Mouse (Mus musculus) erythroblast, adult 5-6 weeks (primary cell): ENCODE measurements around the gene Trim17. TPM values are rescaled to one million over a fixed set of nuclear protein-coding genes. Genes with fewer than 3 reads are reported as not detected.
A peak's percentile ranks its signal among the peaks of the same experiment; 100 is the strongest.

Experiments used
- ATAC-seq: replicated peaks from 2 replicates; pipeline ENCODE4 v1.8.0; 2016; ENCODE audit warnings: moderate number of reproducible peaks, mild to moderate bottlenecking, moderate TSS enrichment, inconsistent platforms; ENCODE audit not compliant: poor library complexity, low FRiP score, severe bottlenecking
- total RNA-seq, 2 experiments: library from RNA; stranded (forward) in 1 of 2; stranded (reverse) in 1 of 2; fragments of 150-400 nt in 1 of 2; fragments of 200-764, 138-1000 nt in 1 of 2; gene quantifications; 2 replicates each; pipeline versions ENCODE4 v1.2.3 to v1.2.4; 2015 to 2017; ENCODE audit warnings: low replicate concordance in 2 of 2

Trim17 gene
- total RNA-seq (2015; ENCODE audit: low replicate concordance) (0.63 TPM in 1 of 2 replicates, not detected in the other), total RNA-seq (2017; ENCODE audit: low replicate concordance) (1.5 TPM in 1 of 2 replicates, not detected in the other)

- ATAC-seq = peak; percentile 79
These were observed at the start of gene Trim17, which contains the start of gene Hist3h2a for GRCm38 (mm10) chr11:58954420-58955142. TSS of gene Trim17 (plus strand) at chr11:58954685. TSS of gene Hist3h2a (plus strand) at chr11:58954685.

- ATAC-seq = peak; percentile 53
These were observed 49.6 kb upstream of the Trim17 start for GRCm38 (mm10) chr11:58904838-58905237.

- ATAC-seq = peak; percentile 37
These were observed 40.7 kb upstream of the Trim17 start for GRCm38 (mm10) chr11:58913776-58914175.

- peak; percentile 40 for ATAC-seq
These were observed 39.9 kb upstream of the Trim17 start for GRCm38 (mm10) chr11:58914461-58915028.

GRCm38 (mm10) chr11:58916879-58917744 lies 37.4 kb upstream of the Trim17 start:
- peak; percentile 59 for ATAC-seq

- peak; percentile 63 for ATAC-seq
These were observed 36.6 kb upstream of the Trim17 start, which contains the start of gene Btnl10 for GRCm38 (mm10) chr11:58917745-58918366. TSS of gene Btnl10 (plus strand) at chr11:58917908.

- peak; percentile 23 for ATAC-seq
These were observed 35.7 kb upstream of the Trim17 start for GRCm38 (mm10) chr11:58918759-58919158.

GRCm38 (mm10) chr11:58922420-58922819 lies 32.1 kb upstream of the Trim17 start:
- no peak for ATAC-seq

- ATAC-seq = no peak
These were observed 27.8 kb upstream of the Trim17 start for GRCm38 (mm10) chr11:58926651-58927050.

- ATAC-seq = no peak
These were observed 27.4 kb upstream of the Trim17 start for GRCm38 (mm10) chr11:58927053-58927452.

GRCm38 (mm10) chr11:58927790-58928651 lies 26.5 kb upstream of the Trim17 start:
- ATAC-seq = peak; percentile 76

- ATAC-seq = no peak
These were observed 25.4 kb upstream of the Trim17 start for GRCm38 (mm10) chr11:58929055-58929454.

- no peak for ATAC-seq
These were observed 24.8 kb upstream of the Trim17 start for GRCm38 (mm10) chr11:58929641-58930040.

- peak; percentile 60 for ATAC-seq
These were observed 24.2 kb upstream of the Trim17 start for GRCm38 (mm10) chr11:58930254-58930653.

- ATAC-seq = no peak
These were observed 22.9 kb upstream of the Trim17 start for GRCm38 (mm10) chr11:58931576-58931975.

GRCm38 (mm10) chr11:58937909-58938308 lies 16.6 kb upstream of the Trim17 start:
- peak; percentile 53 for ATAC-seq

- peak; percentile 94 for ATAC-seq
These were observed 16.0 kb upstream of the Trim17 start, which contains the start of gene Rnf187 for GRCm38 (mm10) chr11:58938322-58939087. TSS of gene Rnf187 (minus strand) at chr11:58938916.

GRCm38 (mm10) chr11:58939088-58939439 lies 15.4 kb upstream of the Trim17 start:
- ATAC-seq = no peak; the same call in 1 of the 2 replicates
